Mouse (Mus musculus) heart, adult 8-10 months (tissue): ENCODE measurements around the gene Pcyt1a. TPM values are rescaled to one million over a fixed set of nuclear protein-coding genes. Genes with fewer than 3 reads are reported as not detected.

Source experiments
- DNase-seq: peaks from one replicate; pipeline ENCODE4 v3.0.0; 2022; ENCODE audit warnings: low spot score
- total RNA-seq, 4 experiments: library from RNA; stranded (reverse); gene quantifications; 2 replicates each; pipeline ENCODE4 v1.2.4; 2022

The Pcyt1a gene
- 100 to 1,000 TPM; 118 to 125 (median 123) TPM for total RNA-seq

DNA sequence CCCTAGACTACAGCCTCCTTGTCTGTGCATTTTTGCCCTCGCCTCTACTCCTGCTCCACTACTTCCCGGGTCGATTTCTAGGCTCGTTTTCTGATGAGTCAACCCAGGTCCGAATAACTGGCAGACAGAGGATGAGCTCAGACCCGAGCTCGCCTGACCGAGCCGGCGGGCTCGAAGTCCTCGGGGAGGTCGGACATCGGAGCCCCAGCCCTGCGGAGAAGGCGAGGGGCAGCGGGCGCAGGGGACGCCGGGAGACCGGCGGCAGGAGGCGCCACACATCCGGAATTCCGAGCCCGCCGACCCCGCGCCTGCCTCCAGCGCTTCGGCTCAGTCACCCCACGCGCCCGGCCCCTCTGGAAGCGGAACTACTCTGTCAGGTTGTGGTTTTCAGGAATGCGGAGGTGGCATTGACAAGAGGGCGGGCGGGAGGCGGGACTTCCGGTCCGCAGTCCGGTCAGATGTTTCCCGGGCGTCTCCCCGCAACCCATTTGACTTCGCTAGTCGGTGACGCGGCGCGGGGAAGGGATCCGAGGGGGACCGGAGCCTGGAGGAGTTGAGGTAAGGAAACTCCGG lies at the start of gene Pcyt1a:
Pcyt1a (plus strand) TSS at position 448 of the 573 bp plus-strand sequence.
- peak; percentile 89 for DNase-seq

DNA sequence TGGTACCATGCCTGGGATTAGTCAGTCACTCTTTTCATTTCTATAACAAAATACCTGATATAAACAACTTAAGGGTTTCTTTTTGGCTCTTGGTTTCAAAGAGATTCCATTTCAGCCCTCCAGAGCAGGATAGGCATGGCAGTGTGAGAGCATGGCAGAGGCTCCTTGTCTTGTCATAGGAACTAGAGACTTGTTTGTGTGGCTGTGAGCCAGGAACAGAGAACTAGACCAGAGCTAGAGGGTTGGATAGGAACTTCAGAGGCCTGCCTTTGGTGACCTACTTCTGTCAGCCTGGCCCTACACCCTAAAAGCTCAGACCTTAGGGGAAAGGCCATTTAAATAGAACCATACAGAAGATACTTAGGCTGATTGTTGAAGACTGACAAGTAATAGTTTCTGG lies 47.8 kb upstream of the Pcyt1a start:
- no peak for DNase-seq

DNA sequence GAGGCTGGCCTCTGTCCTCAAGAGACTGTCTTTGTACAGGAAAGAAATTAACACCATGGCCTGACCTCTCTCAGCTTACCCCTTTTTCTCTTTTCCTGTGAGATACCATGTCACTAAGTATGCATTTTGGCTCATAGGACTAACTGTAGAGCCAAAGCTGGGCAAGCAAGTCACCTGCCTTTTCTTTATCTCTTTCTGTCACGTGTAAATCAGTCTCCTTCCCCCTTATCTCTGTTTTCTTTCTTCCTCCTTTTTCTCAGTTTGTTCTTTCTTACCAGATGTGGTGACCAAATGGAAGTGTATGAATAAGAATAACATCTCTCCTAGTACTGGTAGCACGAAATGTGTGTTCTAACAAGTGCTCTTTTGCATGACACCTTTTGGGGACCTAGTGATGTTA lies 45.8 kb upstream of the Pcyt1a start:
- no peak for DNase-seq

DNA sequence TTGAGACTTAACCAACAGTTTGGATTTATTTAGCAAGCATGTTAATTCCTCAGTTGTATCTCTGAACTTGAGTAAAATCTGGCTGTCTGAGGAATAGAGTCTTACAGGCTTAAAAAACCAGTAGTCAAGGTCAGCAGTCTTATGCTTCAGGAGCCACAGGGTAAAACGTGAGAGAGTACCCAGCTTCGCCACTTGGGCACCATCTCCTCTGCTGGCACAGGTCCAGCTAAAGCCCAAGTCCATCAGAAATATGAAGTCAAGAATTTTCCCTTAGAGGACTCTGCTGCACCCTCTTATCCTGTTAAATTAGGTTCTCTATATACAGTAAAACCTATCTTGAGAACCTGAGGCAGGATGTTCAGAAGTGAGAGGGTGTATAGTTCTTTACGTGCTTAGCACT lies 43.9 kb upstream of the Pcyt1a start:
- DNase-seq: no peak

DNA sequence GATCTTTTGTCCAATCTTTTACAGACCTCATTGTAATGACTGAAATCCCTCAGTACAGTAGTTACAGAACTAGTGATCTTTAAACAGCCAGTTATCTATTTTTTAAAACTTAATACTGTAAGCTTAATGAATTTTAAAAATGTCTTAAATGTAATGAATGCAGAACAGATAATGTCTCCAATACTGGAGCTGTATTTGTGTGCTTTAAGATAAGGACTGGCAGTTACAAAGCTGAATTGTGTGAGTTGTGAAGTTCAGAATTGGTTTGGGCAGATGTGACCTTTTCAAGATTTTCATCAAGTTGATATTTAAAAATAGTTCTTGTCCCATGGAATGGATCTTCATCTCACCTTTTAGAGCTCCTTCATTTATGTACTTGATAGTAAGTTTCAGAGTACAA lies 41.7 kb upstream of the Pcyt1a start:
- DNase-seq: no peak

DNA sequence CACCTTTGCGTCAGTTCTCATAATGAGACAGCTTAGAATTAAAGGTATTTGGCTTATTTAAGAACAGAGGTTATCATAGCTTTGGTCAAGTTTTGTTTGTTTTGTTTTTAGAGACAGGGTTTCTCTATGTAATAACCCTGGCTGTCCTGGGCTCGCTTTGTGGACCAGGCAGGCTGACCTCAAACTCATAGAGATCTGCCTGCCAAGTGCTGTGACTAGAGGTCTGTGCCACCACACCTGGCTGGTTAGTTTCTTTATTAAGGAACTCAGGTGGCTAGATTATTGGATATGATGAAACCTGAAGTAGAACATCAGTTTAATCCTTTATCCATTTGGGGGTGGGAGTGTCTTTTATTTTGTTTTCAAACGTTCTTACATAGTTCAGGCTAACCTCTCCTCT lies 40.9 kb upstream of the Pcyt1a start:
- no peak for DNase-seq

DNA sequence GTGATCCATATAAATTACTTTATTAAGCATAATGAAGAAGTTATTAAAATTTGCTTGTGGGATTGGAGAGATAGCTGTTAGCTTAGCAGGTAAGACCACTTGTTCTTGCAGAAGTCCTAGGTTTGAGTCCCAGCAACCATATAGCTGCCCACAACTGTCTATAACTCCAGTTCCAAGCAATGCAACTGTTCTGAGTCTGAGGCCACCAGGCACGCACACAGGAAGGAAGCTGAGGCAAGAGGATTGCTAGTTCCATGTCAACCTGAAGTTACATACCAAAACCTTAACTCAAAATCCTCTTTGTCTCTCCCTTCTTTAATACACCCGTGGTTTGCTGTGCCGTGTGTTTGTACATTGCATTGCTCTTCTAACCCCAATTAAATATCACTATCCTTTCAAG lies 39.8 kb upstream of the Pcyt1a start:
- DNase-seq: no peak

DNA sequence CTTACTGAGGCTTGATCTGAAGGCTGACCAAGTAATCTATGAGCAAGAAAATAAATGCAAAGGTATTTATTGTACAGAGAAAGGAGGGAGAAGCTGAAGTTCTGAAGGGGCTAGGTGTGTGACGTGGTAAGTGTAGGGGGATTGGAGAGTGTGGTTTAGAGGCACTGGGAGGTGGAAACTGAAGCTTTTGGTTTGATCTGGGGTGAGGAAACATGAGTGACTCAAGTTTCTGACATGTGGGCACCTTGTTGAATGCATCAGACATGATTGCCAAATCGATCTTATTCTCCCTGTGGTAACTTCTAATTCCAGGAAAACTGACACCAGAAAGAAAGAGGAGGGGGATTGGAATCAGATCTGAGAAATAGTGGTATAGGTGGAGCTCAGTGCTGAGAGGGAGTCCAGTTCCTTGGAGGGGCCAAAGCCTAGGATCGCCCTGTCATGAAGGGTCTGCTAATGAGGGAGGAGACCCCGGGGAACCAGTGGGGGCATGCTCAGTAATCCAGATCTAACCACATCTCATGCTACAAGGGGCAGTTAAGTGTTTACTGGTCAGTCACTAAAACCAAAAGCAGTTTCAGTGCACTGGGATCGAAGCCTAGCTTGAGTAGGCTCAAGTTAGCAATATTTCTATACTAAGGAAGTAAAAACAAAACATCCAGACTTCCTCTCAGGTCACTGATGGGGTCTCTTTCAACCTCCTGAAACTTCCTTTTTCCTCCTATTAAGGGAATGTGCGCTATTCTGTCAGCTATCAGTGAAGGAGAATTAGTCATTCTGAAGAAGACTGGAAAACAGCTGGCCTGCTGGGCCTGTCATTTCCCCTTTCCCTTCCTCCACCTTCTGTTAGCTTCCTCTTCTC lies 34.8 kb upstream of the Pcyt1a start:
- DNase-seq: peak; percentile 42

DNA sequence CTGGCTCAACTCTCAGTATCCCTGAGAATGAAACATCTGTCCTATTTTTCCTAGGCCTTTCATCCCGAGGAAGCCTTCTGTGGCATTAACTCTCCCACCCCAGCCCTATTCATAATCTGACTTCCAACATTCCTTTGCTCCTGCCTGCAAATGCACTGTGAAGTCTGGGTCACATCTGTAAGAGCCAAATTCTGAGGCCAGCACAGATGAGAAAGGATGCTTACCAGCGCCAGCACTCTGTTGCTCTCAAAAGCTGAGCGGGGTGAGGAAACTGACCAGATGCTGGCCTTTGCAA lies 34.2 kb upstream of the Pcyt1a start:
- DNase-seq: no peak

DNA sequence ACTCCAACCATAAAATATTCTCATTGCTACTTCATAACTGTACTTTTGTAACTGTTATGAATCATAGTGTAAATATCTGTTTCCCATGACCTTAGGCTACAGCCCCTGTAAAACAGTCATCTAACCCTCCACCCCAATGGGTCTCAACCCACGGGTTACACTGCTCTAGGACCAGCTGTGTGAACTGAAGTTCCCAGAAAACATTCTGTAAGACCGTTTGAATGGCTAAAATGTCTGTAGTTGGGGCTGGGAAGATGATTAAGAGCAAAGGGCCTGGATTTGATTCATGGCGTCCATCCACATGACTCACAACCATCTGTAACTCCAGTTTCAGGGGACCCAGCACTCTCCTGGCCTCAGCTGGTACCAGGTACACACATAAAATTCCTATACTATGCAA lies 32.5 kb upstream of the Pcyt1a start:
- no peak for DNase-seq

DNA sequence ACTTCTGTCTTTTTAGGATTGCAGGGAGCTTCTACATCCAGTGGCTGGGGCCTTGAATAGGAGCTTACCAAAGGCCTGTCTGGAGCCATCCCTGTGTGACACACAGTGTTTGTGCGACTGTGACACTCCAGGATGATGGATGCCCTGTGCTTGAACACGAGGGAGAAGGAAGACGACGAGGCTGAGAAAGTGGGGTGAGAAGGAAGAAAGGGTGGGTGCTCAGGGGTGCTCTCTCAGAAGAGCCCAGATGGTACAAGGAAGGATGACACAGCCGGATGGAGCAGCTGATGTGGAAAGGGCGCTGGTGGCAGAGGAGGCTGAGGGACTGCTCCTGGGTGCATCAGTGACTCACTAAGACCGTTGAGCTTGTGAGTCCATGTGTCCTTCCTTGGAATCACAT lies 30.5 kb upstream of the Pcyt1a start, which contains the start of gene Tm4sf19:
Tm4sf19 (plus strand) TSS at position 240 of the 400 bp plus-strand sequence.
- no peak for DNase-seq

DNA sequence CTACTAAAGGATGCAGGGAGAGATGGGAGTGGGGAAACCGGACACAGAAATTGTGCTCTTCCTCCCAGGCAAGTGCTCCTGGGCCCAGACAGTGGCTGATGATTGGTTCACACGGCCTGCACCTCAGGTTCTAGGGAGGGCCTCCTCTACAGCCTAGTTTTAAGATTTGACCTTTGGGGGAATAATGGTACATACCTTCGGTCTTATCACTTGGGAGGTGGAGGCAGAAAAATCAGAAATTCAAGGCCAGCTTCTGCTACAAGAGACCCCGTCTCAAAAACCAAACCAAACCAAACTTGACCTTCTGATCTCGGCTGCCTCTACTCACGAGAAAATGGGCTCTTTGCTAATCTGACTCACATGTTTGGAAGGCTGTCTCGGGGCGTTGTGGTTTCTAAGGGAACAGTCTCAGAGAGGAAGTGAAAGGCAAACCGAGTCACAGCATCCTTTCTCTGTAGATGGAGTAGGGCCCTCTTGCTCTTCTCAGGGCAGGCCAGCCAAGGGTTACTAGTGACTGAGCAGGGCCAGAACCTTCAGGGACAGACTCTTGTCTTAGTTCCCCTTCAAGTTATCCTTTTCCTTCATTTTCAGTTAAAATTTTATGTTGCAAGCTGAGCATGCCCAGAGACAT lies 29.3 kb upstream of the Pcyt1a start:
- DNase-seq: no peak

DNA sequence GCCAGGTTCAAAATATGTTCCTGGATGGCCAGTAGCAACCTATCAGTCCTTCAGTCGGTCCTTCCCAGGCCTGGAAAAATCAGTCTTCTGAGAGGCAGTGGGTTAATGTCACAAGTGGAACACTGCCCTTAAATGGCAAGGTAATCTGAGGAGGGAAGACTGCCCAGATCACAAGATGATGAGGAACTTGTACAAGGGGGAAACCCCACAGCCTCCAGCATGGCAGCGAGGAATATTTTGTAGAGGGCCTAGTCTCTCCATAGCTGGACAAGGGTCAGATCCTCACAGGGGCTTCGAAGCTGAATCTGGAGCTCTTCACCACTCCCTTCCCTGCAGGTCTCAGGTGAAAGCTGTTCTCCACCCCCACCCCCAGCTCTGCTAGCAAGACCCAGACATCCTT lies 27.9 kb upstream of the Pcyt1a start:
- DNase-seq: no peak

DNA sequence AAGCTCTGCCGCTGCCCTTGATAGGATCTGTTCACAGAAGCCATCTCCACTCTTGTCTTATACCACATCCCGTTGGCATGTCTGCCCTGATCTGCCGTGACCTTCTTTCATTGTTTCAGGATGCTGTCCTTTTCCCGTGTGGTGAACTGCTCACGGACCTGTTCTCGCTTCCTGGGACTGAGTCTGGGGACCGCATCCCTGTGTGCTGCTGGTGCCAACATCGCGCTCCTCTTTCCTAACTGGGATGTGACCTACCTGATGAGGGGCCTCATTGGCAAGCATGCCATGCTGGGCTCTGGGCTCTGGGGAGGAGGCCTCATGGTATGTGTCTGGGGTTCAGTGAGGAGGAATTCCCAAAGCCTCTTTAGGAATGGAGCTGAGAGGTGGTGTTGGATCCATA lies 25.0 kb upstream of the Pcyt1a start:
- DNase-seq: no peak

DNA sequence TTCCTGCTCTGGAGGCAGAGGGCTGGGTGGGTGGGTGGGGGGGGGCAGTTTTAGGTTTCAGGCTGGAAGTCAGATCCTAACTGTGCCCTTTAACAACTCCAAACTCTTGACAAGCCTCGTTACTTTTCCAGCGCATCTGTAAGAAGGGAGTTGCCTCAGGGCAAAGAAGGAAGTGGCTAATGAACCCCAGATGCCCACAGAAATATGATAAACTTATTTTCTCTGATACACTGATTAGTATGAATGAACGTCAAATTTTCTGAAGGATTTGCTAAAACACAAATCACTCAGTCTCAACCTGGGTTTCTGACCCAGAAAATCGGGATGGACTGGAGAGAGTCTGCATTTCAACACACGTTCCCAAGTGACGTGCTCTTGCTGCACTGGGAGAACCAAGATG lies 24.1 kb upstream of the Pcyt1a start:
- DNase-seq: no peak

DNA sequence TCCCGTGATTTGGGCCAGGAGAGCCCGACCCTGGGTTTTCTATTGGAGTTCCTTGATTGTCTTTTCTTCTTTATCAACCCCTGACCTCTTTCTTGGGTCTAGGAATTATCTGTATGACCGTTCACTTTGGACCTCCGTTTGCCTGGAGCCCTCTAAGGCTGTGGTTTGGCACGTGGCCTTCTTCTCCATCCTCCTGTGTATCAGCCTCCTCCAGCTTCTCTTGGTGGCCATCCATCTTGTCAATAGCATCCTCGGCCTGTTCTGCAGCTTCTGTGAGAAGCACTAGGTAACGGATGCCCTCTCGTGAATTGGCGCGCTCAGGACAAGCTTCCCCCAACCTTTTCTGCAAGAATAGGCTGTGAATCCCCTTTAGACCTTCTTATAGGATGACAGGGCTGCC lies 23.0 kb upstream of the Pcyt1a start:
- DNase-seq: no peak

DNA sequence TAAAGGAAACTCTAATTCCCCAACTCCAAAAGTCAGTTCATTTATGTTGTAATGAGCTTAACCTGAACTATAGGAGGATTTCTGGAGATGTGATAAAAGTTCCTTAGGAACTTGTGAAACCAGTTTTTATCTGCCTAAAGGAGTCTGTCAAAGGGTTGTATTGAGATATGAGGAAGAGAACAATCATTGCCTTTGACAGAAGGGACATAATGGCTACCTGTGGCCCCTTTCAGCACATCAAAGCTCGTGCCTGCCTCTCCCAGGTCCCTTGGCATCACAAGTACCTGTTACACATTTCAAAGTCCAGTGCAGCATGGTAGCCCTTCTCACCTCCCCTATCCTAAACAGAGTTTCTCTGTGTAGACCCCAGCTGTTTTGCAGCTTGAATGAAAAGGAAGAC lies 13.3 kb upstream of the Pcyt1a start:
- DNase-seq: no peak

DNA sequence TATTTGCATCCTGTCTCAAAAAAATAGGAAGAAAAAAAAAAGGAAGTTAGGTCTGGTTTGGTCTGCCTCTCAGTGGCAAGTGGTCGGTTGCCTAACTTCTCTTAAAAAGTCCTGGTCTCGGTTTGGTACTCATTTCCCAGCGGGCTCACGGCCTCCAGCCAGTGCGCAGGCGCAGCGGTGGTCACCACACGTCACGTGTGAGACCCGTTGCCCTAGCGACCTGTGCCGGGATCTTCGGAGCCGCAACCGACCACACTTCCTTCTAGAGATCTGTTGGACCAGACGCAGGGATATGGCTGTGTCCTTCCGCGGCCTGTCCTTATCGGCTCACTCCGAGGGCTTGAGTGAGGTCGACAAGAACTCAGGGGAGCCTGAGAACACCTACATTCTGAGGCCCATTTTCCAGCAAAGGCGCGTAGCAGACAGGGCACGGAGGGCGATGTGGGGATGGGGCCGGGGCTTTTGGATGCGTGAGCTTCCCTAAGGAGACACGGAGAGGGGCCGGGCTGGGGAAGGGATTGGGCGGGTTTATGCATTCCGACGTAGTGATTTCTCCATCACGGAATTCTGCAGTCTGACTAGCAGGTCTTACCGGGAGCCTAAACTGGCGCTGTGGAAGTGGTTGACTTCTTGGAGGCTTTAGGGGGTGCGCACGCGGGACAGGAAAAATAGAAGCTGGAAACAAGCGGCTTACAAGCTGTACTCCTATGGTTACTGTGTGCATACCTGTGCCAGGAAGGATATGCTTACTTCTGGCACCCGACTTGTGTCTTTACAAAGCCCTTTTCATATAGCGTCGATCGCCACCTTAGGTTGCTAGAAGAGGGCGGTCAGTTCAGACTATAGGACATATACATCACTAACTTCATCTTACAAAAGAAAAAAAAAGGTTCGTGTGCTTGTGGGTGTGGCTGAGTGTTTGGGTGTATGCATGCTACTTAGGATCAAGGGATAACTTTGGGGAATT lies 10.9 kb upstream of the Pcyt1a start, which contains the start of gene Tctex1d2:
Tctex1d2 (plus strand) TSS at position 186 of the 967 bp plus-strand sequence.
- peak; percentile 95 for DNase-seq

DNA sequence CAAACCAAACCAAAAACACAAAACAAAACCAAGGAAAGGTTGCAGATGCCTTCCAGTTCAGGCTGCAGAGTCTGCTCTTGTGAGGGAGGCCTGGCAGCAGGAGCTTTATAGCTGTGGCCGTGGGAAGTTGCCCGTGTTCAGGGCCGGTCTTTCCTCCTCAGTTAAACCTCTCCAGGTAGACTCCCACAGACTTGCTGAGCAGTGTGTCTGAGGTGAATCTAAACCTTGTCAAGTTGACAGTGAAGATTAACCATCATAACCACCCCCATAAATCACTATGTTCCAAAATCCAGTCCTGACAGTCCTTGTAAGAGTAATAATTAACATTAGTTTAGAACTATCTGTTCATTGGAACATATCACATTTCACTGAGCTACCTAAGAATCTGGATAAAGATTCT lies 3.2 kb upstream of the Pcyt1a start:
- DNase-seq: no peak

DNA sequence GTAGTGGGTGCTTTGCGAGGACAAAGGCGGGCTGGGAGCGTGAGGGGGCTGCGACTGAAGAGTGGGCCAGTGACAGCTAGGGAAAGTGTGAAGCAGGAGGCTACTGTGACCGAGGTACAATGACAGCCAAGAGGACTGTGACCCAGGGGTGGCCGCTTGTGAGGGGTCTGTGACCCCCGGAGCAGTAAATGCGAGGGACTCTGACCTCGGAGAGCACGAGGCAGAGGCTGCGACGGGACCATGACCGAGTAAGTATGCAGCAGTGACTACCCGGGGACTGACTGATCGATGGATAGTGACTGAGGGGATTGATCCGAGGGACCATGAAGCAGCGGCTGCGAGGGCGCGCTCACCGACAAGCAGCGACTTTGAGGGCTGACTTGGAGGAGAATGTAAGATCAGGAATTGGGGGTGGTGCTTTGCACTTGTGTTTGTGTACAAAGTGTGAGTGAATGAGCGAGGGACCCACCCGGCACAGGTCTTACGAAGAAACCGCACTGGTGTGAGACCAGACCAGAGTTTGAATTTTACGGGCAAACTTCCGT lies 398 bp downstream of the Pcyt1a start:
- peak; percentile 29 for DNase-seq

DNA sequence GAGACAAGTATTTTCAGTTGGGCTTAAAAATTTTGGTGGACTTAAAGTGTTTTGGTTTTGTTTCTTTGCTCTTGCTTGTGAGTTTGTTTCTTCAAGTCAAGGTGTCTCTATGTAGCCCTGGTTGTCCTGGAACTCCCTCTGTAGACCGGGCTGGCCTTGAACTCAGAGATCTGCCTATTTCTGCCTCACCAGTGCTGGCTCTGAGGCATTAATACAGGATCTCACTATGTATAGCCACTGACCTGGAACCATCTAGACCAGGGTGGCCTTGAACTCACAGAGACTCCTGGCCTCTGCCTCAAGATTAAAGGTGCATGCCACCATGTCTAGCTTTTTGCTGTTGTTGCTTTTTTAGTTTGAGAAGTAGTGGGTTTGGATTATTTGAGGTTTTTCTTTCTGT lies 1.2 kb downstream of the Pcyt1a start:
- DNase-seq: no peak

DNA sequence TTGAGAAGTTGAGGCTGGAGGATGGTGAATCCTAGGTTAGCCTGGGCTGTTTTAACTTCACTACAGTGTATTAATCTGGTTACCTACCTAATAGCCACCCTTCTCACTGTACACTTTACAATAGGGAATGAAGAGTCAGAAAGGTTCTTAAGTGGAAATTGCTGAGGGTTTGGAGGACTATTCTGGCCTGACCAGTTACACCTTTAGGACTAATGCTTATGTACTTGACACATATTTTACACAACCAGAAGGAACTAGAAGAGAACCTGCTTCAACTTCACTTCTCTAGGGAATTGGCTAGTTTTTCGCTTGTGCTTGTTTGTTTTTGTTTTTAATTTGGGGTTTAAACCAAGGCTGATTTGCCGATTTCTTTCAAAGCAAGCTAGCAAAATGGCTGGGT lies 2.4 kb downstream of the Pcyt1a start:
- DNase-seq: no peak
